Mouse (Mus musculus) midbrain, postnatal 0 days (tissue): ENCODE measurements around the gene Rgs14. TPM values are rescaled to one million over a fixed set of nuclear protein-coding genes. Genes with fewer than 3 reads are reported as not detected.
A peak's percentile ranks its signal among the peaks of the same experiment; 100 is the strongest.

Source experiments
- ATAC-seq: fragments of 200-750 bp; cut with Nextera tagmentation; 2 replicates; pipeline ENCODE4 v1.8.0; 2017; ENCODE audit warnings: moderate number of reproducible peaks, mild to moderate bottlenecking, moderate TSS enrichment, moderate library complexity; ENCODE audit not compliant: low FRiP score
- DNase-seq: peaks from one replicate; pipeline ENCODE4 v3.0.0-alpha.2; 2015; ENCODE audit warnings: low spot score
- H3K27ac ChIP-seq: fragments of 300-500 bp; sonication (generic); 2 replicates; pipeline ENCODE4 v1.5.1; 2014; ENCODE audit warnings: low read depth, mild to moderate bottlenecking, low read length, mixed read lengths
- H3K27me3 ChIP-seq: fragments of 300-500 bp; sonication (generic); 2 replicates; pipeline ENCODE4 v1.6.1; 2014; ENCODE audit warnings: low read length, control low read depth, mixed read lengths; ENCODE audit not compliant: insufficient read depth
- H3K36me3 ChIP-seq: fragments of 300-500 bp; sonication (generic); 2 replicates; pipeline ENCODE4 v1.6.1; 2014; ENCODE audit warnings: low read length, control low read depth, mixed read lengths; ENCODE audit not compliant: insufficient read depth
- H3K4me1 ChIP-seq: fragments of 300-500 bp; sonication (generic); 2 replicates; pipeline ENCODE4 v1.6.1; 2014; ENCODE audit warnings: mild to moderate bottlenecking, control low read depth, antibody characterized with exemption, low read length, mixed read lengths; ENCODE audit not compliant: insufficient read depth
- H3K4me2 ChIP-seq: fragments of 300-500 bp; sonication (generic); 2 replicates; pipeline ENCODE4 v1.6.1; 2014; ENCODE audit warnings: low read depth, mild to moderate bottlenecking, low read length, mixed read lengths; ENCODE audit not compliant: poor library complexity, severe bottlenecking
- H3K4me3 ChIP-seq: fragments of 300-500 bp; sonication (generic); 2 replicates; pipeline ENCODE4 v1.5.1; 2014; ENCODE audit warnings: low read depth, mild to moderate bottlenecking, low read length, moderate library complexity
- H3K9ac ChIP-seq: fragments of 300-500 bp; sonication (generic); replicated peaks from 2 replicates; pipeline ENCODE4 v1.6.1; 2014; ENCODE audit warnings: mild to moderate bottlenecking, low read length, moderate library complexity, mixed read lengths; ENCODE audit not compliant: poor library complexity, severe bottlenecking
- H3K9me3 ChIP-seq: fragments of 300-500 bp; sonication (generic); 2 replicates; pipeline ENCODE4 v1.6.1; 2016; ENCODE audit warnings: low read length, control low read depth
- CTCF ChIP-seq: IDR thresholded peaks from 2 replicates; pipeline ENCODE4 v1.5.1; 2016; ENCODE audit warnings: antibody characterized with exemption, mild to moderate bottlenecking
- WGBS: fragments of 180-500 bp; shearing (Covaris S2); extraction: QIAGEN DNeasy Blood & Tissue Kit; methylation state at CpG from one replicate; pipeline ENCODE4 v1.1.7; 2014; 5-methylcytosine and 5-hydroxymethylcytosine counted together
- polyA plus RNA-seq: library from polyadenylated mRNA; unstranded; fragments of >200 nt; fragmentation: Nextera tagmentation; extraction: Ambion mirVana; gene quantifications from 2 replicates; pipeline ENCODE4 v1.2.1, GENCODE M21; 2015
- total RNA-seq: library from RNA; depleted of rRNA; stranded (reverse); fragments of >200 nt; gene quantifications from 2 replicates; pipeline ENCODE4 v1.2.3, GENCODE M21; 2014

Rgs14 gene
- total and polyA plus RNA-seq, 2 experiments from 2014 or later = 0.44 to 1.5 TPM

GRCm38 (mm10) chr13:55411826-55412225 is 42.3 kb downstream of the Rgs14 start:
- Histone ChIP-seq H3K9ac (no peak overlapping the region), H3K36me3 (no peaks in the 10 kb centered on the region), H3K4me2 (no peak overlapping the region), H3K27me3 (peaks cover 5% of the 10 kb centered on the region), H3K4me3 (no peak overlapping the region), H3K9me3 (no peaks in the 10 kb centered on the region), H3K4me1 (no peaks in the 10 kb centered on the region), H3K27ac (no peak overlapping the region)
- DNase-seq (no peak), ATAC-seq (no peak)
- 73% methylated on average over 7 of the region's 7 CpGs for WGBS
- no peak for TF ChIP-seq CTCF

GRCm38 (mm10) chr13:55412643-55413307 is 43.2 kb downstream of the Rgs14 start:
- Histone ChIP-seq H3K4me1 (no peaks in the 10 kb centered on the region), H3K4me3 (no peak overlapping the region), H3K4me2 (no peak overlapping the region), H3K36me3 (no peaks in the 10 kb centered on the region), H3K9me3 (no peaks in the 10 kb centered on the region), H3K27ac (no peak overlapping the region), H3K27me3 (peaks cover 5% of the 10 kb centered on the region), H3K9ac (no peak overlapping the region)
- no peak for ATAC-seq
- DNase-seq = no peak
- 88% methylated on average over 13 of the region's 13 CpGs for WGBS
- TF ChIP-seq CTCF = no peak

- no peak overlapping the region for H3K4me2 ChIP-seq
- no peak for ATAC-seq
- DNase-seq = no peak
- H3K27ac ChIP-seq = no peak overlapping the region
- TF ChIP-seq CTCF = no peak
- peaks cover 5% of the 10 kb centered on the region for H3K27me3 ChIP-seq
- no peaks in the 10 kb centered on the region for H3K4me1 ChIP-seq
- H3K9me3 ChIP-seq = no peaks in the 10 kb centered on the region
- no peak overlapping the region for H3K9ac ChIP-seq
- WGBS = 84% methylated on average over 12 of the region's 12 CpGs
- no peak overlapping the region for H3K4me3 ChIP-seq
- H3K36me3 ChIP-seq = no peaks in the 10 kb centered on the region
Observed at GRCm38 (mm10) chr13:55413333-55413732, 43.8 kb downstream of the Rgs14 start.

- Histone ChIP-seq H3K4me1 (no peaks in the 10 kb centered on the region), H3K4me2 (peak within 1 kb of the TSS; percentile 57), H3K27me3 (peaks cover 15% of the 10 kb centered on the region), H3K36me3 (no peaks in the 10 kb centered on the region), H3K4me3 (peak within 1 kb of the TSS; percentile 40), H3K27ac (no peak within 1 kb of the TSS), H3K9me3 (no peaks in the 10 kb centered on the region), H3K9ac (peak within 1 kb of the TSS; percentile 55)
- TF ChIP-seq CTCF = no peak
- ATAC-seq (peak; percentile 36), DNase-seq (peak; percentile 78)
- 13% methylated on average over 41 of the region's 41 CpGs for WGBS
Observed at GRCm38 (mm10) chr13:55414743-55415380, 45.3 kb downstream of the Rgs14 start, which contains the start of gene Pfn3. TSS of gene Pfn3 (minus strand) at chr13:55415232.

GRCm38 (mm10) chr13:55418004-55418403 is 48.5 kb downstream of the Rgs14 start:
- Histone ChIP-seq H3K27me3 (peaks cover 35% of the 10 kb centered on the region), H3K4me3 (0 out of 2 replicates have a peak overlapping the region, but pooled peaks have one; percentile 3), H3K9me3 (no peaks in the 10 kb centered on the region), H3K36me3 (no peaks in the 10 kb centered on the region), H3K4me2 (peak overlapping the region; percentile 23), H3K9ac (no peak overlapping the region), H3K27ac (no peak overlapping the region), H3K4me1 (peaks cover 5% of the 10 kb centered on the region; the same call in 1 of the 2 replicates)
- peak; percentile 77 for ATAC-seq
- TF ChIP-seq CTCF = peak; percentile 87
- peak; percentile 73 for DNase-seq
- WGBS = 11% methylated on average over 12 of the region's 12 CpGs

GRCm38 (mm10) chr13:55419142-55419541 is 49.6 kb downstream of the Rgs14 start:
- peaks cover 5% of the 10 kb centered on the region; the same call in 1 of the 2 replicates for H3K4me1 ChIP-seq
- H3K9ac ChIP-seq = no peak overlapping the region
- H3K27ac ChIP-seq = no peak overlapping the region
- no peaks in the 10 kb centered on the region for H3K9me3 ChIP-seq
- H3K4me3 ChIP-seq = no peak overlapping the region
- H3K36me3 ChIP-seq = no peaks in the 10 kb centered on the region
- no peak for TF ChIP-seq CTCF
- H3K27me3 ChIP-seq = peaks cover 30% of the 10 kb centered on the region
- WGBS = 84% methylated on average over 5 of the region's 5 CpGs
- DNase-seq (no peak), ATAC-seq (no peak)
- no peak overlapping the region for H3K4me2 ChIP-seq
